Mouse (Mus musculus) adrenal gland, adult (tissue): ENCODE measurements around the gene Htt.

Source experiments
- DNase-seq, 2 experiments: peaks; one replicate each; pipeline ENCODE4 v3.0.0; 2022 to 2023; ENCODE audit warnings: low spot score in 1 of 2; ENCODE audit not compliant: inconsistent age in 2 of 2

Htt gene

GRCm38 (mm10) chr5:34885250-34885649 lies 123.7 kb downstream of the Htt start:
- DNase-seq: peak in 1 of 2 experiments; percentile 42

GRCm38 (mm10) chr5:34889252-34889651 lies 127.7 kb downstream of the Htt start:
- no peak for DNase-seq

DNA sequence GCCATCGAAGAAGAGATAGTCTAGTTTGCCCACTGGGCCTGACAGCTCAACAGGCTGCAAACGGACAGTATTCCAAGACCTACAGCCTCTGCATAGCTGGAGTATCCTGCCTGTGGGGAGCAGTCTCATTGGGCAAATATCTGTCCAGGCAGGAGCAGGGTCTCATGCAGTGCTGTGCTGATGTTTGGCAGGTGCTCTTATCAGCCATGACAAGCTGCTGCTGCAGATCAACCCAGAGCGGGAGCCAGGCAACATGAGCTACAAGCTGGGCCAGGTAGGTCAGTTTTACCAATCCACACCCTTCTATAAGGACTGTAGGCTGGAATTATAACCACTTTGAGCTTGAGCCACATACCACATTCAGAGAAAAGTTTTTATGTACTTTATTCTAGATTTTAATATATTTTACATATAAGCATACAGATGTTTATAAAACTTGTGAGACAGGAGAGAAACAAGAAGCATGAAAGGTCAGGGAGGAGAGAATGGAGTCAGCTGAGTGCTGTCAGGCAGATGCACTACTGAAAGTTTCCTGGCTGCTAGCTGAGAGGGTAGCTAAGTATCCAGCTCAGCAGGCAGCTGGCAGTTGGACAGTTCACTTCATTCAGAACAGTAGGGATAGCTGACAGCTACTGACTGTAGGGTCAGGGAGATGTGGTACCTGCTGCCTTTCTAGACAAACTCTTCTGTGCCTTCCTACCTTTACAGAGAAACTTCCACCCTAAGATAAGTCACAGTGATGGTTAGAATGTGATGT lies 135.3 kb downstream of the Htt start:
- no peak for DNase-seq

DNA sequence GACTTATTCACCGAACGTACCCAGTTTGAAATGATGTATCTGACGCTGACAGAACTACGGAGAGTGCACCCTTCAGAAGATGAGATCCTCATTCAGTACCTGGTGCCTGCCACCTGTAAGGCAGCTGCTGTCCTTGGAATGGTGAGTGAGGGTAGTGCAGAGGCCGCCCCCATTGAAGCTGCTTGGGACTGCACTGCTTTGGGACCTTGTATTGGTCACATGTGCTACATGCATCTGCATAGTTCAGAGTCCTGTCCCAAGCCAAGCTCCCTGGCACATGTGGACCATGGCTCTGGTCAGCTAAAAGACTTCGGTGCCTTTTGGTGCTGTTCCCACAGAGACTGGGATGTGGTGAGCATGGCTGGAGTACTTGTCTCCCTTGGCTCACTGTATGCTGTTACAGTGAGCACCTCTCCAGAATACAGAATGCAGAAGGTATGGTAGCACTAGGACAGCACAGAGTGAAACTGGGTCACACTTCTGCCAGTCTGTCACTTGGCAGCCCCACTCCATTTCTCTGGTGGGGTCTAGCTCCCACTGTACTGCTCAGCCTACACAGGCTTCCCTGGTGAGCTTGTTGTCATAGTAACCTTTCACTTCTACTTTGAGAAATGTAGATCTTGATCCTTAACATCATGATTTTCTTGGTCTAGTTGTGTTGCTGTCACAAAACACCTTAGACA lies 138.4 kb downstream of the Htt start:
- no peak for DNase-seq

GRCm38 (mm10) chr5:34902371-34902770 lies 140.8 kb downstream of the Htt start:
- no peak for DNase-seq

DNA sequence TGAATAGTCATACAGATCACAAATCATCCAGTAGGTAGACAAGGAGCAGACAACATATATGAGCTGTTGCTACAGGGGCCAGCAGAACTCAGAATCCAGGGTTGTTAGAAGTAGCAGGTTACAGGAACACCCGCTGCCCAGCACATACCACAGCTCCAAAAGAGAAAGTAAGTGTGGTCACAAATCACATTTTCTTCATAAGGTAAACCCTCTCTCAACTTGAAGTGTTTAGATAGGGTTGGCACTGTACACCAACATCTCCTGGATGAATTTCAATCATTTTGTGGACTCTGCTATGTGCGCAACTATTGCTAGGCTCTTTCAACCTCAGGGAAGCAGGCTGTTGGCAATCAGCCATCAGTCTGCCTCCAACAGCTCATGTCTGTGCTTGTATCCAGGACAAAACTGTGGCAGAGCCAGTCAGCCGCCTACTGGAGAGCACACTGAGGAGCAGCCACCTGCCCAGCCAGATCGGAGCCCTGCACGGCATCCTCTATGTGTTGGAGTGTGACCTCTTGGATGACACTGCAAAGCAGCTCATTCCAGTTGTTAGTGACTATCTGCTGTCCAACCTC lies 141.4 kb downstream of the Htt start:
- DNase-seq: no peak

GRCm38 (mm10) chr5:34904412-34904811 lies 142.9 kb downstream of the Htt start:
- no peak for DNase-seq

DNA sequence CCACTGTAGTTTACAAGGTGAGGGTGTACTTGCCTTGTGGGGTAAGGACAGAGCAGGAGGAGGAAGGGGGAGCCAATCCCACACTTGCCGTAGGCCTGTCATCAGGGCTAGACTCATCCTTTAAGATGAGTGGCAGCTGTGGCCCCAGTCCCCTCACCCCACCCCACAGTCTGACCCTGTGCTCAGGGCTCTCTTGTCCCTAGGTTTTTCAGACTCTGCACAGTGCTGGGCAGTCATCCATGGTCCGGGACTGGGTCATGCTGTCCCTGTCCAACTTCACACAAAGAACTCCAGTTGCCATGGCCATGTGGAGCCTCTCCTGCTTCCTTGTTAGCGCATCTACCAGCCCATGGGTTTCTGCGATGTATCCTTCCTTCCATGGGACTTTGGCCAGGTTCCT lies 145.7 kb downstream of the Htt start:
- DNase-seq: no peak

GRCm38 (mm10) chr5:34907910-34908725 lies 146.6 kb downstream of the Htt start, which contains the start of gene Msantd1:
TSS of gene Msantd1 (plus strand) at chr5:34908012.
- no peak for DNase-seq

DNA sequence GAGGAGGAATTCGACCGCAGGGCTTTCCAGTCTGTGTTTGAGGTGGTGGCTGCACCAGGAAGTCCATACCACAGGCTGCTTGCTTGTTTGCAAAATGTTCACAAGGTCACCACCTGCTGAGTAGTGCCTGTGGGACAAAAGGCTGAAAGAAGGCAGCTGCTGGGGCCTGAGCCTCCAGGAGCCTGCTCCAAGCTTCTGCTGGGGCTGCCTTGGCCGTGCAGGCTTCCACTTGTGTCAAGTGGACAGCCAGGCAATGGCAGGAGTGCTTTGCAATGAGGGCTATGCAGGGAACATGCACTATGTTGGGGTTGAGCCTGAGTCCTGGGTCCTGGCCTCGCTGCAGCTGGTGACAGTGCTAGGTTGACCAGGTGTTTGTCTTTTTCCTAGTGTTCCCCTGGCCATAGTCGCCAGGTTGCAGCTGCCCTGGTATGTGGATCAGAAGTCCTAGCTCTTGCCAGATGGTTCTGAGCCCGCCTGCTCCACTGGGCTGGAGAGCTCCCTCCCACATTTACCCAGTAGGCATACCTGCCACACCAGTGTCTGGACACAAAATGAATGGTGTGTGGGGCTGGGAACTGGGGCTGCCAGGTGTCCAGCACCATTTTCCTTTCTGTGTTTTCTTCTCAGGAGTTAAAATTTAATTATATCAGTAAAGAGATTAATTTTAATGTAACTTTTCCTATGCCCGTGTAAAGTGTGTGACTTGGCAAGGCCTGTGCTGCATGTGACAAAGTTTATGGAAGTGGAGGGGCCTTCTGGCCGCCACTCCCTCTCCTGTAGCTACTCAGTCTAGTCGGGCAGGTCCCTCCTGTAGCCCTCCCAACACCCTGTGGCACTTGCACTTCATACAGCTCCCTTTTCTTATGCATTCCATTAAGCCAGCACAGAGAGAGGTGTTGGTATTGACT lies 147.4 kb downstream of the Htt start:
- DNase-seq: no peak

GRCm38 (mm10) chr5:34909634-34910503 lies 148.3 kb downstream of the Htt start:
- no peak for DNase-seq

DNA sequence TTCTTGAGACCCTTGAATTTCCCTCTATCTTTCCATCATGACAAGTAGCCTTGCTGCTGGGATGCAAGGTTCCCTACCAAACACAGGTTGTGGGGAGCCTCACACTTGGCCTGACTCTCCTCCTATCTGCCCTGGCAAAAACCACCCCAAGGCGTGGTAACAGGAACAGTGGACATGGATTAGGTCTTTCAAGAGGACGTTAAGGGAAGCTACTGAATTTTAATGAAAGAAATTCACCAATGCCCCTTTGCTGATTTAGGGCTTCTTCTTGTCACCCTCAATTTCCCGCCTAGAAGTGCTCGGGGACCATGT lies 148.9 kb downstream of the Htt start:
- no peak for DNase-seq

GRCm38 (mm10) chr5:34915801-34916200 lies 154.3 kb downstream of the Htt start:
- DNase-seq: peak; percentile 65 to 91

DNA sequence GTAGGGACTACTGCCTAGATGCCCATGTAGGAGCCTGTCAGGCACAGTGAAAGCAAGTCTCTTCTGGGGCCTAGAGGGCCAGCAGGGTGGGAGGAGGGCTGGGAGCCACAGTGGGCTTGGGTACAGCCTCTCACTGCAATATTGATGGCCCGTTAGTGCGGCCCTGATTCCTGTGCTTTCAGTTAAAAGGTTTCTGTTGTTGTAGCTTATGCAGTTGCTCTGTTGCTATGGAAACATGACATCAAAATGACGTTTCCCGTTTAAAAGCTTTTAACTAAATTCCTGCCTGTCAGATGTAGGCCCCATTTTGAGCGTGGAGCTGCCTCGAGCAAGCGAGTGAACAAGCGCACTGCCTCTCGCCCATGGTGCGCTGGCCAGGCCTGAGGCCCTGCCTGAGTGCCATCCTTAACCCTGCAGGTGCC lies 155.7 kb downstream of the Htt start:
- DNase-seq: peak in 1 of 2 experiments; percentile 48

- DNase-seq: no peak
Observed at GRCm38 (mm10) chr5:34918785-34919184, 157.2 kb downstream of the Htt start.

DNA sequence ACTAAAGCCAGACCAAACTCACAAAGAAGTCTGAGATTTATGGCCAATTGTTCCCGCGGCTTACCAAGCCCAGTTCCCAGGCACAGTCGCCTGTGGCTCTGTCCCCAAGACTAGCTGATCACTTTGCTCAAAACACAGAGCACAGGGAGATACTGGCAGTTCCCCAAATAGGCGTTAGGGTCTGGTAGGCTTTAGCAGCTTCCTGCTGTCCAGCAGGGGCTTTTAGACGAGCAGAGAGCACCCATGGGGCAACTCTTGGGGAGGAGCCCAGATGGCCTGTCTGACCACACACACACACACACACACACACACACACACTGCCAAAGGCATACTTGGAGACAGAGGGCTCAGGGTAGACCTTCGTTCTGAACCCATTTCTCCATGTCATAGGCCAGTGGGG lies 161.0 kb downstream of the Htt start:
- DNase-seq: no peak

DNA sequence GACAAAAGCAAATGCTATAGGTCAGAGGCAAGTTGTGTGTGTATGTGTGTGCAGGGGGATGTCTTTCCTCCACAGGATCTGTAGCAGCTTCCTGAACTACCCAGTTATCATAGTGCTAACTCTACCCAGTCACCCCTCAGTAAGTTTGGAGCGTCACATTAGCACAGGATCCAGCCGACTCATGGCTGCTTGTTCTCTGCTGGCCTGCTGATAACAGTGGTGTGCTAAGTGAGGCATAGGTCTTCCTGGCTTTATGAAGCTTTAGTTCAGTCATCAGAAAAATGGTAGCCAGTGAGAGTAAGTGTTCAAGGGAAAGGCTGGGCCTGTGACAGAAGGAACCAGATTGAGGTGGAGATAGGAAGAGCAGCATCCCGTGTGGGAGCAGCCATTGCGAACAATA lies 162.4 kb downstream of the Htt start:
- no peak for DNase-seq

DNA sequence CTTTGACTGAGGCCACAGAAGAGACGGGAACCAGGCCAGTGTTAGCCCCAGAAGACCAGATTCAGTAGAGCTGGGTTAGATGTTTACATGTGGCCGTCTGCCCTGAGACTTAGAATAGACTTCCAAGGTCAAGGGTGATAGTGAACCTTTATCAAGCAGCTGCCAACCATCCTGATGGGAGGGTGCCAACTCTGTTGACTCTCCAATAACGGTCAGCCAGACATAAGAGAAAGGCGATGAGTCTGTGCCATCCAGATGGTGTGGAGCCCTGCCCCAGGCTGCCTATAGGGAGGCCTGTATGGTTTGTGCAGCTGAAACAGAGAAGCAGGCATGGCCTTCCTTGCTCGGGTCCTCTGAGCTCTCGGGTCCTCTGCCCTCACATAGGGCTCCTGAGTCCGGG lies 163.0 kb downstream of the Htt start:
- DNase-seq: no peak

DNA sequence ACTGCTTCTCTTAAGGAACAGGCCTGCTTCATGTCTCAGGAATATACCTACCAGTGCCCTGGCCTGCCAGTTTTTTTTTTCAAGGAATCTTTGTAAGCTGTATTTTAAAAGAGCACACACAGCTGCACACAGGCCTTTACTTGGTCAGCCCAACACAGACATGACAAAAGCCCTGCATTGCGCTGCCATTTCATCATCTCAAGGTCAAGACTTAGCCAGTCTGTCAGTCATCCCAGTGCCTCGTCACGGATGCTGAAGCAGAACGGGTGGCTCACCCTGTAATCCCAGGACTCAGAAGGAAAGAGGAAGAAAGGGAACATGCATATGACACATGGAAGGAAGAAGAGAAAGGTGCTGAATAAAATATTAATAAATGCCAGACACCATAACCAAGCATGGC lies 166.1 kb downstream of the Htt start:
- peak in 1 of 2 experiments; percentile 52 for DNase-seq
